Mouse (Mus musculus): ENCODE measurements around the gene Dmbx1. TPM values are rescaled to one million over a fixed set of nuclear protein-coding genes. Genes with fewer than 3 reads are reported as not detected.

The Dmbx1 gene
- total RNA-seq, 2 experiments from 2014 or later, result not detected

DNA sequence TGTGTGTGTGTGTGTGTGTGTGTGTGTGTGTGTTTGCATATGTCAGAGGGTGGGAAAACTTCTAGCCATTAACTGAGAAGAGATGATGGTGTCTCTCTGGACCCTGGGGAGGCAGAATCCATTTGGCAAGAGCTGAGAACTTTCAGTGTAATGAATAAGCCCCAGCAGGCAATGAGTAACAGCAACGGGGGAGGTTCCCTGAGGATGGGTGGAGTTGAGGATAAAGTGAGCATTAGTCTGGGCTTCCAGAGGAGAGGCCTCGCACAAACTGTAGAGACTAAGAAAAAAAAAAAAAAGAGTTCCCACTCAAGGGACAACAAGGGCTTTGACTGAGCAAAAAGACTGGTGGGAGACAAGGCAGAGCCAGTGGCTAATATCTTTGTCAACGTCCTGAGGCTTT is 45.4 kb downstream of the Dmbx1 start:
- no peak for DNase-seq
- intact Hi-C loops (cut with DNase I), result no loop called here

DNA sequence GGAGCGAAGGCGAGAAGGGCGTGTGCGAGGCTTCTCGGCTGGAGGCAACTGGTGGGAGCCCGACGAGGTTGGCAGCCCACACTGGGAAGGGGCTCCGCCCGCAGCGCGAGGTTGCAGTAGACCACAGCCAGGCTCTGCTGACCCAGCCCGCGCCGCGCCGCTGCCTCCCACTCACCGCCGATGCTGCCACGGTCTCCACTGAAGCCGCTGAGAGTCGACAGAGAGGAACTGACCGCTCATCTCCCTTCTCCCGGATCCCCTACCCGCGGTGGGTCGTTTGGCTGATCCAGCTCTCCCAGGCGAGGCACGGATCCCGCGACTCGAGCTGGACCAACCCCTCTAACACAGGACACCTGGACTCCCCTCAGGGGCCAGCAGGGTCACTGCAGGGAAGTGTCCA is 49.2 kb downstream of the Dmbx1 start, which contains the start of gene 6430628N08Rik:
Gene 6430628N08Rik, plus strand, starts transcription at position 113 of the 400 bp plus-strand sequence.
- intact Hi-C loops (cut with DNase I), result no loop called here
- no peak for DNase-seq

DNA sequence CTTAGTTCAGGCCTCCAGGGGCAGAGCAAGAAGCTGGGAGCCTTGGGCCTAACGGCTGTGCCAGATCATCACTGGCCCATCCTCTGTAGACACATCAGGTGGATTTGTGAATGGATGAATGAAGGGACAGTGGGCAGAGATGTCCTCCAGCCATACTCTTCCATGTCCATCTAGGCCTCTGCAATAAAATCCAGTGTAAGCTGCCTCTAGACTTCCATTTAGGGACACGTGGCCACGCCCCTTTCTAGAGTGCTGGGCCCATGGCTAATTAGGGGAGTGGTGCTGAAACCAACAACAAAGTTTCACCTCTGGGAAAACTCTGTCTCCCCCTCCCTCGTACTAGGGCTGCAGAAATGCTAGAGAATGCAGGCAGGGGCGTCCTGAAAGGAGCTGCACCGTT is 49.7 kb downstream of the Dmbx1 start:
- intact Hi-C loops (cut with DNase I), result no loop called here

DNA sequence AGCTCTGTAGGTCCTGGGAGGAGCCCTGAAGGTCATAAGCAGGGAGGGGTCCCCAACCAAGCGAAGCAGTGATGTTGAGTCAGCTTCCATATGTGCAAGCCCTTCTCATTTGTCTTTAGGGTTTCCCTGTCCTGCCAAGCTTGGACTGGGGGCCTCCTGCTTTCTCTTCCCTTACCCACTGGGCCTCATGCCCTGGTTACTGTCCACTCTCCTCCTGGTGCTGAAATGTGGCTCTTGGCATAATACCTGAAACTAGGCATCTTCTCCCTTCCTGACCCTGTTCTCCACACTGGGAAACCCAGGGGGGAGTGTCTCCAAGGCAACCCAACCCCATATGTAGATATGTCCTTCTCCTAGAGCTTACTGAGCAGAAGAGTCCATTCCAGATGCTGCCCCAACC is 52.9 kb downstream of the Dmbx1 start:
- intact Hi-C loops (cut with DNase I), result no loop called here
- no peak for DNase-seq

More for the DNA sequence above, 49.7 kb downstream of the Dmbx1 start:
- DNase-seq, result no peak

DNA sequence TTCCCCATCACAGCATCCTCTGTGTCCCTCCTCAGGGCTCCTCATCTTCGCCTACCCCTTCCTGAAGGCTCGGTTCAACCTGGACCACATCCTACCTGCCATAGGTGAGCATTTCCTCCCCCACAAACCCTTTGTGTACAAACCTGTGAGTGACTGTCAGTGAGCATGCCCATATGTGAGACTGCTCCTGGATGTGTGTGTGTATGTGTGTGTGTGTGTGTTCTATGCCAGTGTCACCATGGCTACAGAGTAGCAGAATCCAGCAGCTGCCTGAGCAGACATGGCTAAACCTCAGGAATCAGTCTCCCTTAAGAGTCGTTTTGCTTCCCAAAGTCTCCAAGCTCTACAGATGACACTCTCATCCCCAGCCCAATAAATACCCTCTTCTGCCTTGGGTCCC is 53.9 kb downstream of the Dmbx1 start:
- intact Hi-C loops (cut with DNase I), result no loop called here
- DNase-seq, result no peak

DNA sequence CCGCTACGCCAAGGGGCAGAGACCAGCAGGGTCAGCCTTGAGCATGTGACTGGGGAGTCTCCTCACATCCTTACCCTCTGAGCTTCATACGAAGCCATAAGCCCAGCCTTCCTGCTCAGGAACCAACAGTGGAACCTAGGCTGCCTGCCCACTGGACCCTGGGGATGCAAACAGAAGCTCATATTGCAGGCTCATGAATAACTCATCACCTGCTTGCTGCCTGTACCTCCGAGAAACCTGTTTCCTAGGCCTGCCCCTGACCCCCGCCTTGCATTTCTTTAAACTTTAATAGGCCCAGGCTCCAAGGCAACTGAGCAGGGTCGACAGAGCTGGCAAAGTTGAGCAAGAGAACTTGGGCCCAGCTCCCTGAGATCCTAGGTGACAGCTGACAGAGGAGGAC is 55.7 kb downstream of the Dmbx1 start, which contains the start of gene Kncn:
Gene Kncn, plus strand, starts transcription at position 379 of the 400 bp plus-strand sequence.
- intact Hi-C loops (cut with DNase I), result no loop called here
- no peak for DNase-seq

DNA sequence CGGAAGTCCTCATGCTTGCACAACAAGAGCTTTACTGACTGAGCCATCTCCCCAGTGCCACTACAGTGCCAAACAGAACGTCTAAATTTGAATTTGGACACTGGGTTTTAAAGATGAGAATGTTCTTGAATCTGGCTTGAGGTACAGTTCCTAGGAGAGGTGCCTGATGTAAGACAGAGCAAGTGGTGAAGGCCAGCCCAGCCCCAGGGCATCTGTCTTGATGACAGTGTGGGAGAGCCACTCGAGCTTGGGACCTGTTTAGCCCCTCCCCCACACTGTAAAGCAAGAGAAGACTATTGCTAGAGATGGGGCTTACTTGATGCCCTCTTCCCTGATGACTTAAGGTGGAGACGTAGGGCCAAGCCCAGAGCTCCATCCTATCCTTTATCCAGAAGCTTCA is 57.5 kb downstream of the Dmbx1 start:
- DNase-seq, result no peak
- intact Hi-C loops (cut with DNase I), result no loop called here

DNA sequence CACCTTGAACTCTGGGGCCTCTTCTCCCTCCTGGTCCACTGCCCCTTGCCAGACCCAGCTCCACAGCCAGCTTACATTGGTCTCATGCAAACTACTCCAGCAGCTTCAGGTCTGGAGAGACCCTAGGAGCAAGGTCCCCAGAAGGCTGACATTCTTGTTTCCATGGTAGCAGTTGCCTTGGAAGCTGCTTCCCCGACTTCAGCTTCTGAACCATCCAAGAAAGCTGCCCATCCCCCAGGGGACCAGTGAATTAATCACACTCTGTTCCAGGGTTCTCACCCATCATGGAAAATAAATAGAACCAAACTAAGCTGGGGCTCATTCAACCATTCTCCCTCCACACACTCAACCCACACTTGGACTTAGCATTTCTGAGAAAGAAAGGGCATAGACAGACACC is 58.5 kb downstream of the Dmbx1 start:
- intact Hi-C loops (cut with DNase I), result no loop called here
- no peak for DNase-seq

DNA sequence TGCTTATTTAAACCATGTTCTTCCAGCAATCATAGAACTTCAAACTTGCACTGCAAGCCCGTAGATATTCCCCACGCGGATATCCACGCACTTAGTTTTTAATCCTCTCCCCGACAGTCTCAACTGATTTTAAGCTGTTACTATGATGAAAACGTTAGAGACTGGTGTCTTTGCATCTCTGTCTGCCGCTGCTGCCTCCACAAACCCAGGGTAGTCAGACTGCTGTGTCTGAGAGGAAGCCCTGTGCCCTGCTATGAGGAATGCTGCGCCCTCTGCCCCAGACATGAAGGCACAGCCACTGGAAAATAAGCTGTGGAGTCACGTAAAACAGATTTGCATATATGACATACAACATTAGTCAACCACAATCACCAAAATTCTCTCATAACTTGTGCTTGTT is 60.9 kb downstream of the Dmbx1 start:
- no peak for DNase-seq
- intact Hi-C loops (cut with DNase I), result no loop called here

DNA sequence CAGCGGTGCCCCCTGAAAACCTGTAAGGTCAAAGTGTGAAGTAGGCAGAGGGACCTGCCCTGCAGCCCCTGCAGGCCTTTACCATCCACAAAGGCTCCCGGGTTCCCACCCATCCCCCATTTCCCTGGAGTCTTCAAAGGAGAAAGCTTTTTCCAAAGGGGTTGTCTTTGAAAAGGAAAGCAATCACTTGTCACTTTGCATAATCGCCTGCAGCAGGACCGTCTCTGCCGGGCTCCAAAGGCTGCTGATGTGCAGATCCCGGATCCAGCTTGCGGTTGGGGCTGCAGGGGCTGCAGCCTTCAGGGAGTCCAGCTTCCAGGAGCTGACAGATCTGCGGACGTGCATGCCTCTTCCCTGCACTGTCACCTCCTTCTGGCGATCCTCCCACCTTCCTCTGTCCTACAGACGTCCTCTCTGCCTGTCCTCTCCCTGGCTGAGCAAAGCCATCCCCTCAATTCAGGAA is 61.5 kb downstream of the Dmbx1 start:
- intact Hi-C loops (cut with DNase I), result no loop called here
- no peak for DNase-seq

DNA sequence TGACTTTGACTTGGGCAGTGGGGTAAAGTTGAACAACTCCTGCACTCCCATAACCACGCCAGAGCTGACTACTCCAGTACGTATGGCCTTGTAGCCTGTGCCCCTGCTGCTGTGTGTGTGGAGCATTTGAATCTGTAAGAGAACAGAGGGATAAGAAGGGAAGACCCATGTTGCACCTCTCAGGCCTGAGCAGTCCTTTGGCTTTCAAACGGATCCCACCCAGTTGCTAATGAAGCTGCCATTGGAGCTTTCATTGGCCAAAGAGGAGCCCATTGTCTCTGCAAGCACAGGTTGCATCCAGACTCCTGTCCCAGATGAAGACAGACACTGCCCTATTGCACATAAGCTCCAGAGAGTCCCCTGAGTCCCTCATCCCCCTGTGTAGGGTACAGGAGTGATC is 66.5 kb downstream of the Dmbx1 start:
- intact Hi-C loops (cut with DNase I), result no loop called here
- no peak for DNase-seq

DNA sequence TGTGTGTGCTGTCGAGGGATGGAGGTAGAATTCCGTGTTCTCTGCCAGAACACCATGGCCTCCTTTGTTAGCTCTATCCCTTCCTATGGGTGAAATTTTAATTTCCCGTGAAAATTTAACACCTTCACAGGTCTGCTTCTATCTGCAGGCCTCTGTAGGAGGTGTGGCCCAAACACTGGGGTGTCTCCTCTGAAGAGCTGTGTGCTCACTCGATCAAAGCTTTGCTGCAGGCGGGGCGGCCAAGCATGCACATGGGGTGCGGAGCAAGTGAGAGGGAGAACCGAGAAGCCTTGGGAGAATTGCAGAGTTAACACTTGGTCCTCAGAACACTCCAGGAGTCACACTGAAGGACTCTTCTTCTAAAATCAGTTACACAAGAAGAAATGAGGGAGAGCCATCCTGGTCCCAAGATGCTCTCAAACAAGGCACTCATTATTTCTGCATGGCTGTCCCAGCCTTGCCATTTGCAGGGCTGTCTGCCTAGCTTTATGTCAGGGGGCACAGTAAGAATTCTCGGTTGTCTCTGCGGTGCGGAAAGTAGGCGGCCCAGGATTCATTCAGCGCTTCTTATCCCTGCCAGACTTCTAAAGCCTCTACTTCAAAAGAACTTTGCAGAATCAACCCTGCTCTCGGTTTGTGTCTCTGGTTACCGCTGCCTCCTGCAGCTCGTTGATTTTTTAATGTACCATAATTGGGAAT is 70.1 kb downstream of the Dmbx1 start:
- intact Hi-C loops (cut with DNase I), result no loop called here
- no peak for DNase-seq

Other genes with a start within 250 kb of the Dmbx1 start
- gene Efcab14, start 202.2 kb downstream of the Dmbx1 start, total RNA-seq (2021), result 10 to 100 TPM; 35.1 to 35.2 TPM
- gene Tex38, start 158.9 kb downstream of the Dmbx1 start, total RNA-seq (2021), result 1 to 10 TPM; 2.8 to 3.4 TPM
- 10 to 100 TPM; 39.8 to 46.9 TPM for gene Atpaf1, start 155.1 kb downstream of the Dmbx1 start, total RNA-seq (2021)
- 1 to 10 TPM; 1.8 to 3.1 TPM for gene Mob3c, start 111.8 kb downstream of the Dmbx1 start, total RNA-seq (2021)
- gene Mknk1, start 100.7 kb downstream of the Dmbx1 start, total RNA-seq (2021), result 10 to 100 TPM; 22.9 to 24.7 TPM
- not detected for gene Kncn, start 55.5 kb downstream of the Dmbx1 start, total RNA-seq (2021)
- not detected for gene 6430628N08Rik, start 49.3 kb downstream of the Dmbx1 start, total RNA-seq (2021)
- under 1 TPM; 0.17 to 0.28 TPM for gene Faah, start 78.0 kb upstream of the Dmbx1 start, total RNA-seq (2021)
- gene Nsun4, start 114.0 kb upstream of the Dmbx1 start, total RNA-seq (2021), result 10 to 100 TPM; 12.5 to 14.5 TPM
- gene Uqcrh, start 135.1 kb upstream of the Dmbx1 start, total RNA-seq (2021), result 100 to 1,000 TPM; 843 to 875 TPM
- 10 to 100 TPM; 17.3 to 19.3 TPM for gene Lrrc41, start 135.3 kb upstream of the Dmbx1 start, total RNA-seq (2021)
- gene Rad54l, start 183.8 kb upstream of the Dmbx1 start, total RNA-seq (2021), result under 1 TPM; 0.77 to 0.99 TPM
- 10 to 100 TPM; 41.2 to 49.5 TPM for gene Pomgnt1, start 183.9 kb upstream of the Dmbx1 start, total RNA-seq (2021)
- gene Lurap1, start 211.4 kb upstream of the Dmbx1 start, total RNA-seq (2021), result 1 to 10 TPM; 6.3 to 7.8 TPM
- not detected for gene Tspan1, start 227.7 kb upstream of the Dmbx1 start, total RNA-seq (2021)
- not detected for gene 1700042G07Rik, start 233.4 kb upstream of the Dmbx1 start, total RNA-seq (2021)
- gene Gm49337, start 233.5 kb upstream of the Dmbx1 start, total RNA-seq (2021), result under 1 TPM in 1 of 2 experiments, not detected in 1; 0.59 TPM

Data from gastrocnemius, postnatal 36 days (tissue).